Mouse (Mus musculus) testis, adult 2 months (tissue): ENCODE measurements around the gene Reps2.

Experiments
- CTCF ChIP-seq: fragments of 200-500 bp; IDR thresholded peaks from 2 replicates; pipeline ENCODE4 v1.5.1; 2012; ENCODE audit warnings: low read depth, mild to moderate bottlenecking, inconsistent platforms, low read length, moderate library complexity; ENCODE audit not compliant: control insufficient read depth, insufficient read depth, insufficient replicate concordance
- POLR2A ChIP-seq: fragments of 200-500 bp; IDR thresholded peaks from 2 replicates; pipeline ENCODE4 v1.6.1; 2012; ENCODE audit warnings: low read depth, mild to moderate bottlenecking, inconsistent platforms, low read length, moderate library complexity; ENCODE audit not compliant: control insufficient read depth

GRCm38 (mm10) chrX:162556459-162556841, 87.0 kb downstream of the Reps2 start:
- TF ChIP-seq POLR2A (no peak), CTCF (no peak)
